Mouse (Mus musculus) neural tube, embryonic 13.5 days (tissue): ENCODE results near the gene Ftsj1. TPM values are rescaled to one million over a fixed set of nuclear protein-coding genes. Genes with fewer than 3 reads are reported as not detected.
A peak's percentile ranks its signal among the peaks of the same experiment; 100 is the strongest.

ENCODE experiments used
- ATAC-seq: fragments of 200-750 bp; cut with Nextera tagmentation; 2 replicates; pipeline ENCODE4 v1.8.0; 2017; ENCODE audit warnings: low read depth, mild to moderate bottlenecking, moderate TSS enrichment, moderate library complexity
- H3K27ac ChIP-seq: fragments of 300-500 bp; sonication (generic); replicated peaks from 2 replicates; pipeline ENCODE4 v1.5.1; 2015; ENCODE audit warnings: moderate library complexity, mild to moderate bottlenecking, inconsistent platforms
- H3K27me3 ChIP-seq: fragments of 300-500 bp; sonication (generic); 2 replicates; pipeline ENCODE4 v1.6.1; 2015; ENCODE audit warnings: mild to moderate bottlenecking, inconsistent platforms
- H3K36me3 ChIP-seq: fragments of 300-500 bp; sonication (generic); 2 replicates; pipeline ENCODE4 v1.6.1; 2015; ENCODE audit warnings: mild to moderate bottlenecking, inconsistent platforms
- H3K4me1 ChIP-seq: fragments of 300-500 bp; sonication (generic); replicated peaks from 2 replicates; pipeline ENCODE4 v1.6.1; 2015; ENCODE audit warnings: inconsistent platforms
- H3K4me2 ChIP-seq: fragments of 300-500 bp; sonication (generic); 2 replicates; pipeline ENCODE4 v1.6.1; 2015; ENCODE audit warnings: inconsistent platforms, mild to moderate bottlenecking, moderate library complexity
- H3K4me3 ChIP-seq: fragments of 300-500 bp; sonication (generic); 2 replicates; pipeline ENCODE4 v1.5.1; 2015; ENCODE audit warnings: mild to moderate bottlenecking, inconsistent platforms
- H3K9ac ChIP-seq: fragments of 300-500 bp; sonication (generic); 2 replicates; pipeline ENCODE4 v1.6.1; 2015; ENCODE audit warnings: moderate library complexity, mild to moderate bottlenecking, inconsistent platforms
- H3K9me3 ChIP-seq: fragments of 300-500 bp; sonication (generic); 2 replicates; pipeline ENCODE4 v1.6.1; 2016; ENCODE audit warnings: inconsistent platforms
- WGBS: fragments of 180-500 bp; shearing (Covaris S2); methylation state at CpG from one replicate; pipeline ENCODE4 v1.1.7; 2015; 5-methylcytosine and 5-hydroxymethylcytosine counted together
- polyA plus RNA-seq: library from polyadenylated mRNA; unstranded; fragments of >200 nt; fragmentation: Nextera tagmentation; extraction: Ambion mirVana; gene quantifications from 2 replicates; pipeline ENCODE4 v1.2.1, GENCODE M21; 2015

Gene Ftsj1
- polyA plus RNA-seq: 45.5 and 49.2 TPM in 2 replicates

GRCm38 (mm10) chrX:8252334-8253285 lies at the start of gene Ftsj1:
Gene Ftsj1 (minus strand): TSS chrX:8252406.
- peak; percentile 94 for ATAC-seq
- Histone ChIP-seq H3K9ac (peak within 1 kb of the TSS; percentile 74), H3K4me1 (peaks cover 9% of the 10 kb centered on the region), H3K27me3 (no peaks in the 10 kb centered on the region), H3K9me3 (no peaks in the 10 kb centered on the region), H3K4me2 (peak within 1 kb of the TSS; percentile 63), H3K4me3 (peak within 1 kb of the TSS; percentile 57), H3K27ac (peak within 1 kb of the TSS; percentile 78), H3K36me3 (peaks cover 6% of the 10 kb centered on the region; the same call in 1 of the 2 replicates)
- WGBS: 15% methylated on average over 45 of the region's 45 CpGs

GRCm38 (mm10) chrX:8288621-8289020 lies 36.4 kb upstream of the Ftsj1 start:
- Histone ChIP-seq H3K4me3 (no peak overlapping the region), H3K36me3 (no peaks in the 10 kb centered on the region), H3K4me1 (no peaks in the 10 kb centered on the region), H3K9me3 (no peaks in the 10 kb centered on the region), H3K4me2 (no peak overlapping the region), H3K27me3 (no peaks in the 10 kb centered on the region), H3K9ac (no peak overlapping the region), H3K27ac (no peak overlapping the region)
- WGBS: 78% methylated on average over 5 of the region's 5 CpGs
- ATAC-seq: no peak

GRCm38 (mm10) chrX:8274056-8274455 lies 21.9 kb upstream of the Ftsj1 start:
- 94% methylated on average over 5 of the region's 5 CpGs for WGBS
- 0 out of 2 replicates have a peak, but pooled peaks cover 6% of the 10 kb centered on the region for H3K27me3 ChIP-seq
- ATAC-seq: no peak
- H3K4me2 ChIP-seq: no peak overlapping the region
- H3K4me1 ChIP-seq: no peaks in the 10 kb centered on the region
- no peak overlapping the region for H3K27ac ChIP-seq
- no peaks in the 10 kb centered on the region for H3K9me3 ChIP-seq
- no peak overlapping the region for H3K9ac ChIP-seq
- no peaks in the 10 kb centered on the region for H3K36me3 ChIP-seq
- H3K4me3 ChIP-seq: no peak overlapping the region

- no peaks in the 10 kb centered on the region for H3K36me3 ChIP-seq
- H3K27ac ChIP-seq: no peak overlapping the region
- 0 out of 2 replicates have a peak, but pooled peaks cover 6% of the 10 kb centered on the region for H3K27me3 ChIP-seq
- WGBS: 23% methylated on average over 10 of the region's 10 CpGs
- H3K4me1 ChIP-seq: no peaks in the 10 kb centered on the region
- H3K4me3 ChIP-seq: no peak overlapping the region
- ATAC-seq: no peak
- H3K9me3 ChIP-seq: no peaks in the 10 kb centered on the region
- H3K4me2 ChIP-seq: peak overlapping the region; percentile 26; the same call in 1 of the 2 replicates
- H3K9ac ChIP-seq: no peak overlapping the region
These were observed 19.8 kb upstream of the Ftsj1 start for GRCm38 (mm10) chrX:8272000-8272399.

- no peaks in the 10 kb centered on the region for H3K4me1 ChIP-seq
- H3K36me3 ChIP-seq: no peaks in the 10 kb centered on the region
- ATAC-seq: no peak
- no peaks in the 10 kb centered on the region for H3K9me3 ChIP-seq
- H3K9ac ChIP-seq: no peak within 1 kb of the TSS
- no peak within 1 kb of the TSS for H3K27ac ChIP-seq
- 22% methylated on average over 12 of the region's 15 CpGs for WGBS
- no peak within 1 kb of the TSS for H3K4me3 ChIP-seq
- H3K4me2 ChIP-seq: peak within 1 kb of the TSS; percentile 26; the same call in 1 of the 2 replicates
- 0 out of 2 replicates have a peak, but pooled peaks cover 6% of the 10 kb centered on the region for H3K27me3 ChIP-seq
These were observed 19.0 kb upstream of the Ftsj1 start, which contains the start of gene Slc38a5 for GRCm38 (mm10) chrX:8271083-8271820. Gene Slc38a5 (plus strand): TSS chrX:8271133.

- no peak for ATAC-seq
- H3K4me2 ChIP-seq: no peak overlapping the region
- no peak overlapping the region for H3K9ac ChIP-seq
- 83% methylated on average over 3 of the region's 3 CpGs for WGBS
- no peaks in the 10 kb centered on the region for H3K4me1 ChIP-seq
- H3K36me3 ChIP-seq: no peaks in the 10 kb centered on the region
- H3K27me3 ChIP-seq: no peaks in the 10 kb centered on the region
- no peak overlapping the region for H3K27ac ChIP-seq
- H3K4me3 ChIP-seq: no peak overlapping the region
- no peaks in the 10 kb centered on the region for H3K9me3 ChIP-seq
These were observed 12.0 kb upstream of the Ftsj1 start for GRCm38 (mm10) chrX:8264222-8264621.

- Histone ChIP-seq H3K36me3 (no peaks in the 10 kb centered on the region), H3K9me3 (no peaks in the 10 kb centered on the region), H3K9ac (no peak overlapping the region), H3K4me3 (no peak overlapping the region), H3K27me3 (no peaks in the 10 kb centered on the region), H3K4me2 (no peak overlapping the region), H3K27ac (no peak overlapping the region), H3K4me1 (no peaks in the 10 kb centered on the region)
- no peak for ATAC-seq
- WGBS: 82% methylated on average over 5 of the region's 5 CpGs
These were observed 11.1 kb upstream of the Ftsj1 start for GRCm38 (mm10) chrX:8263156-8263804.

GRCm38 (mm10) chrX:8259478-8259877 lies 7.3 kb upstream of the Ftsj1 start:
- no peak for ATAC-seq
- H3K9me3 ChIP-seq: no peaks in the 10 kb centered on the region
- no peaks in the 10 kb centered on the region for H3K27me3 ChIP-seq
- H3K4me3 ChIP-seq: no peak overlapping the region
- H3K27ac ChIP-seq: no peak overlapping the region
- no peaks in the 10 kb centered on the region for H3K36me3 ChIP-seq
- no peak overlapping the region for H3K9ac ChIP-seq
- H3K4me2 ChIP-seq: no peak overlapping the region
- 85% methylated on average over 12 of the region's 12 CpGs for WGBS
- H3K4me1 ChIP-seq: no peaks in the 10 kb centered on the region

- H3K27me3 ChIP-seq: no peaks in the 10 kb centered on the region
- H3K9ac ChIP-seq: no peak overlapping the region
- H3K4me3 ChIP-seq: no peak overlapping the region
- no peaks in the 10 kb centered on the region for H3K36me3 ChIP-seq
- no peaks in the 10 kb centered on the region for H3K9me3 ChIP-seq
- H3K4me1 ChIP-seq: peaks cover 8% of the 10 kb centered on the region
- WGBS: 62% methylated on average over 2 of the region's 6 CpGs
- no peak for ATAC-seq
- no peak overlapping the region for H3K4me2 ChIP-seq
- H3K27ac ChIP-seq: no peak overlapping the region
These were observed 3.6 kb upstream of the Ftsj1 start for GRCm38 (mm10) chrX:8255807-8256206.

GRCm38 (mm10) chrX:8253711-8254110 lies 1.5 kb upstream of the Ftsj1 start:
- Histone ChIP-seq H3K4me2 (no peak overlapping the region), H3K4me3 (no peak overlapping the region), H3K9me3 (no peaks in the 10 kb centered on the region), H3K36me3 (peaks cover 6% of the 10 kb centered on the region; the same call in 1 of the 2 replicates), H3K27ac (no peak overlapping the region), H3K9ac (no peak overlapping the region), H3K4me1 (peaks cover 9% of the 10 kb centered on the region), H3K27me3 (no peaks in the 10 kb centered on the region)
- 86% methylated on average over 2 of the region's 2 CpGs for WGBS
- ATAC-seq: no peak

GRCm38 (mm10) chrX:8251789-8252333 lies 345 bp downstream of the Ftsj1 start:
- Histone ChIP-seq H3K4me1 (peaks cover 9% of the 10 kb centered on the region), H3K27me3 (no peaks in the 10 kb centered on the region), H3K4me2 (peak overlapping the region; percentile 63), H3K4me3 (peak overlapping the region; percentile 57), H3K9ac (peak overlapping the region; percentile 74), H3K36me3 (peaks cover 7% of the 10 kb centered on the region), H3K27ac (no peak overlapping the region), H3K9me3 (no peaks in the 10 kb centered on the region)
- WGBS: 13% methylated on average over 18 of the region's 18 CpGs
- ATAC-seq: peak; percentile 77
